Mouse (Mus musculus) spleen, adult 2 months (tissue): ENCODE results near the gene Dmrtc2.

Source experiments
- CTCF ChIP-seq: fragments of 200-500 bp; IDR thresholded peaks from 2 replicates; pipeline ENCODE4 v1.5.1; 2011; ENCODE audit warnings: mild to moderate bottlenecking, inconsistent platforms; ENCODE audit not compliant: insufficient read depth, insufficient read length, insufficient replicate concordance; ENCODE audit errors: extremely low read depth
- POLR2A ChIP-seq: fragments of 200-500 bp; IDR thresholded peaks from 2 replicates; pipeline ENCODE4 v1.6.1; 2011; ENCODE audit warnings: low read depth, low read length, inconsistent platforms

GRCm38 (mm10) chr7:24886308-24886633 is 16.4 kb downstream of the Dmrtc2 start:
- TF ChIP-seq CTCF: no peak
- no peak for TF ChIP-seq POLR2A
